Mouse (Mus musculus) left cerebral cortex, postnatal 36 days (tissue): ENCODE data around the gene Adcy6. TPM values are rescaled to one million over a fixed set of nuclear protein-coding genes. Genes with fewer than 3 reads are reported as not detected.
"Not testable (repeated sequence)": the region's sequence is repeated elsewhere in the genome, so short reads cannot be mapped to it uniquely, and the experiment has no call there.

ENCODE experiments used
- DNase-seq, 2 experiments: peaks; one replicate each; pipeline ENCODE4 v3.0.0; 2021 to 2022; ENCODE audit warnings: low spot score in 2 of 2, mixed read lengths in 1 of 2
- intact Hi-C: fragments of 180-260 bp; cut with DNase I; formaldehyde crosslinking; loops from one replicate; pipeline ENCODE4 v1.15.1; 2025
- total RNA-seq, 2 experiments: library from RNA; stranded (reverse); gene quantifications; 2 replicates each; pipeline ENCODE4 v1.2.3; 2021

Adcy6 gene
- total RNA-seq, 2 experiments from 2014 or later = 41.5 to 58.4 TPM

GRCm38 (mm10) chr15:98606051-98606536 is 3.8 kb downstream of the Adcy6 start:
- intact Hi-C loops = no loop called here
- DNase-seq = no peak

GRCm38 (mm10) chr15:98604041-98604575 is 5.8 kb downstream of the Adcy6 start:
- no peak for DNase-seq

GRCm38 (mm10) chr15:98602921-98603458 is 6.9 kb downstream of the Adcy6 start:
- DNase-seq = no peak
- intact Hi-C loops = no loop called here

More at GRCm38 (mm10) chr15:98604041-98604575, 5.8 kb downstream of the Adcy6 start:
- intact Hi-C loops = no loop called here

- intact Hi-C loops = no loop called here
- DNase-seq = no peak
These were observed 7.5 kb downstream of the Adcy6 start for GRCm38 (mm10) chr15:98602191-98602881.

GRCm38 (mm10) chr15:98601832-98602190 is 8.1 kb downstream of the Adcy6 start:
- no peak for DNase-seq
- intact Hi-C loops = no loop called here

GRCm38 (mm10) chr15:98600036-98600709 is 9.7 kb downstream of the Adcy6 start:
- no peak for DNase-seq

GRCm38 (mm10) chr15:98596609-98597008 is 13.3 kb downstream of the Adcy6 start:
- DNase-seq = no peak
- intact Hi-C loops = no loop called here

More at GRCm38 (mm10) chr15:98600036-98600709, 9.7 kb downstream of the Adcy6 start:
- intact Hi-C loops = no loop called here

- intact Hi-C loops = no loop called here
These were observed 14.8 kb downstream of the Adcy6 start for GRCm38 (mm10) chr15:98595049-98595448.

GRCm38 (mm10) chr15:98594193-98594592 is 15.7 kb downstream of the Adcy6 start:
- intact Hi-C loops = no loop called here
- peak; percentile 54 to 62 for DNase-seq

More at GRCm38 (mm10) chr15:98595049-98595448, 14.8 kb downstream of the Adcy6 start:
- no peak for DNase-seq

GRCm38 (mm10) chr15:98591396-98591795 is 18.5 kb downstream of the Adcy6 start:
- no peak for DNase-seq
- intact Hi-C loops = no loop called here

GRCm38 (mm10) chr15:98589640-98590336 is 20.1 kb downstream of the Adcy6 start:
- DNase-seq = no peak
- intact Hi-C loops = no loop called here

GRCm38 (mm10) chr15:98587751-98588150 is 22.1 kb downstream of the Adcy6 start:
- DNase-seq = no peak
- intact Hi-C loops = no loop called here

GRCm38 (mm10) chr15:98586141-98586540 is 23.7 kb downstream of the Adcy6 start:
- DNase-seq, intact Hi-C loops: not testable (repeated sequence)

GRCm38 (mm10) chr15:98585421-98585820 is 24.5 kb downstream of the Adcy6 start:
- DNase-seq = no peak
- intact Hi-C loops = no loop called here

GRCm38 (mm10) chr15:98582996-98583395 is 26.9 kb downstream of the Adcy6 start:
- intact Hi-C loops = no loop called here
- no peak for DNase-seq

GRCm38 (mm10) chr15:98582410-98582809 is 27.5 kb downstream of the Adcy6 start:
- no peak for DNase-seq
- intact Hi-C loops = no loop called here

GRCm38 (mm10) chr15:98579795-98580464 is 29.9 kb downstream of the Adcy6 start:
- intact Hi-C loops = loop anchor here (1.0 kb wide), 1 partner anchor 37 kb away; no protein-coding TSS in a partner anchor
- peak; percentile 62 to 76 for DNase-seq

- no peak for DNase-seq
- intact Hi-C loops = no loop called here
These were observed 30.6 kb downstream of the Adcy6 start for GRCm38 (mm10) chr15:98579310-98579709.

GRCm38 (mm10) chr15:98573293-98573692 is 36.6 kb downstream of the Adcy6 start:
- no peak for DNase-seq
- intact Hi-C loops = no loop called here
